Mouse (Mus musculus) thymus, postnatal 36 days (tissue): ENCODE data around the gene Gm6904.
"Not testable (repeated sequence)": the region's sequence is repeated elsewhere in the genome, so short reads cannot be mapped to it uniquely, and the experiment has no call there.

Source experiments
- DNase-seq, 2 experiments: peaks; one replicate each; pipeline ENCODE4 v3.0.0; 2022; ENCODE audit warnings: mixed read lengths in 2 of 2

Gene Gm6904

DNA sequence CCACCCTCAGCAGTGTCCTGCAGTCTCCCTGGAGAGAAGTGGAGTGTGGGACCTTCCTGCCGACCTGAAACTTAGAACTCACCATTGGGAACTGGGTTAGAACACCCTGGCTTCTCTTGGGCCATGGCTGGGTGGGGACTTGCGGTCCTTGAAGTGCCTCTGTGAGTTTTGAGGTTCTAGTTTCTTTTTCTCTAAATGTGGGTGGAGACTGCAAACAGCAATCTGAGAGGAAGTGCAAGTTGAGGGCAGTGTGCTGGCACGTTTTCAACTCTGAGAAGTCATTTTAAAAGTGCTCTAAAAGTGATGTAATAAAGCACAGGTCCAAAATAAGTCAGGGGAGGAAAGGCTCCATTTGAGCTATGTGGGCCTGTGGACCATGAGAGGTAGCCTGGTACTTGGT is at the start of gene Gm6904:
Gene Gm6904, minus strand, starts transcription at position 161 of the 400 bp plus-strand sequence.
- DNase-seq, result peak; percentile 3 to 8

DNA sequence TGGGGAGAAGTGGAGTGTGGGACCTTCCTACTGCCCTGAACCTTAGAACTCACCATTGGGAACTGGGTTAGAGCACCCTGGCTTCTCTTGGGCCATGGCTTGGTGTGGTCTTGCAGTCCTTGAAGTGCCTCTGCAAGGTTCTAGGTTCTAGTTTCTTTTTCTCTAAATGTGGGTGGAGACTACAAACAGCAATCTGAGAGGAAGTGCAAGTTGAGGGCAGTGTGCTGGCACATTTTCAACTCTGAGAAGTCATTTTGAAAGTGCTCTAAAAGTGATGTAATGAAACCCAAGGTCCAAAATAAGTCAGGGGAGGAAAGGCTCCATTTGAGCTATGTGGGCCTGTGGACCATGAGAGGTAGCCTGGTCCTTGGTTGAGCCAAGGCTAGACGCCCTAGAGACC is 37.4 kb upstream of the Gm6904 start, which contains the start of gene Phf11a:
Gene Phf11a, minus strand, starts transcription at position 132 of the 400 bp plus-strand sequence.
- not testable (repeated sequence) for DNase-seq

DNA sequence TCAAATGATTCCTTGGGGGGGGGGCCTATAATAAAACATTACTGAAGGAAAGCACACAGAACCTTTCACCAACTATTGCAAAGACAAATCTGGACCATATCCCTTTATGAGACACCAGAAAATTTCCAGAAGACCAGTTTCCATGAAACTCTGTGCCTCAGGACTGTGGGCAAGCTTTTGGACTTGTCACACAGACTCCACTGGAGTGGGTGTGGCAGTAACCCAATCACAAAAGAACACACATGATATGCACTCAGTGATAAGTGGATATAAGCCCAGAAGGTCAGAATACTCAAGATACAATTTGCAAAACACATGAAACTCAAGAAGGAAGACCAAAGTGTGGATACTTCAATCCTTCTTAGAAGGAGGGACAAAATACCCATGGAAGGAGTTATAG is 31.8 kb upstream of the Gm6904 start:
- DNase-seq, result not testable (repeated sequence)

DNA sequence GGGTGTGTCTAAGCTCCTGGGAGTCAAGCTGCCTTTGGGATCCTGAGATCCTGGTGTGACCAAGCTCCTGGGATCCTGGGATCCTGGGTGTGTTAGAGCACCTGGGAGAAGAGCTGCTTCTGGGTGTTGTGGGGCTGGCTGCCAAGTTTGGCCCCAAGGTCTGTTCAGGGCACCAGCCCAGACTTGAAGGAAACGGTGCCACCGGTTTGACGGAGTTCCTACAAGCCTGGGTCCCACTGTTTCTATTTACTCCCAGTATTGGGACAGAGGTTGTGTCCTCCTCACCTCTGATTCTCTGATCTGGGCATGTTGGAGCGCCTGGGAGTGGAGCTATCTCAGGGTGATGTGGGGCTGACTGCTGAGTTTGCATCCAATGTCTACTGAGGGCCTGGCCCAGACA is 14.9 kb upstream of the Gm6904 start:
- DNase-seq, result not testable (repeated sequence)

DNA sequence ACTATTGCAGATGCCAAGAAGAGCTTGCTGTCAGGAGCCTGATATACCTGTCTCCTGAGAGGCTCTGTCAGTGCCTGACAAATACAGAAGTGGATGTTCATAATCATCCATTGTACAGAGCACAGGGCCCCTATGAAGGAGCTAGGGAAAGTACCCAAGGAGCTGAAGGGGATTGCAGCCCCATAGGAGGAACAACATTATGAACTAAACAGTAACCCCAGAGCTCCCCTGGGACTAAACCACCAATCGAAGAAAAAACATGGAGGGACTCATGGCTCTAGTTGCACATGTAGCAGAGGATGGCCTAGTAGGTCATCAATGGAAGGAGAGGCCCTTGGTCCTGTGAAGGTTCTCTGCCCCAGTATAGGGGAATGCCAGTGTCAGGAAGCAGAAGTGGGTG is 4.2 kb downstream of the Gm6904 start:
- not testable (repeated sequence) for DNase-seq

DNA sequence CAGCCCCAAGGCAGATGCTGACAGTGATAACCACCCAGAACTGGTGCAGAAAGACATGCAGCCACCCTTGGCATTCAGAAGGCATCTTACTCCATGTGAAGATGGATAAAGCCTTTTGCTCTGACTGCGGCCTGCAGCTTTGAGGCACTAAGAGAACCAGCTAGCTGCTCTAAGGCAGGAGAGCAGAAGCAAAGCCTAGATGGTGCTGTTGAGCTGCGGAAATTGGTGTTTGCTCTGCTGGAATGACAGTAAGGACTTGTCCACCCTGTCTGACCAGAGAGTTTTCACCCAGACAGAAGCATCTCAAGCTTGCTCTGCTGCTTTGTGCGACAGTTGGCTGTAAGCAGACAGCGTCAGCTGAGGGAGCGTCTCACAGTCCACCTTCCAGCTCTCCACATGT is 9.7 kb downstream of the Gm6904 start:
- not testable (repeated sequence) for DNase-seq

DNA sequence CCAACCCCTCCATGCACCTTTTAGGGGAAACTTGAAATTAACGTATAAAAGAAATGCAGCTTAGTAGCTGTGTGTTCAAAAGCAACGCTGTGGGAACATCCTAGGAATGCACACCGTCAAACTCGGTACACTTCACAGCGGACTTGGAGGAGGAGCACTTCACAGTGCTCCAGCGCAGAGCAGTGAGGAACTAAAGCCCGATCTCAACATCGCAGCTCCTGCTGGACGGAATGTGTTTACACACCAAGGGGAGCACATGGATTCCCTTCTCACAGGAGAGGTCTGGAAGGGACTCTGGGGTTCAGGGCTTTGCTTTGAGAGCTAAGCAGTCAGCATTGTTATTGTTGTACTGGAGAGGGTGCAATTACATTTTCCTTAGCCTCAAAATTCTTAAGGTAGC is 26.4 kb downstream of the Gm6904 start:
- DNase-seq, result no peak

DNA sequence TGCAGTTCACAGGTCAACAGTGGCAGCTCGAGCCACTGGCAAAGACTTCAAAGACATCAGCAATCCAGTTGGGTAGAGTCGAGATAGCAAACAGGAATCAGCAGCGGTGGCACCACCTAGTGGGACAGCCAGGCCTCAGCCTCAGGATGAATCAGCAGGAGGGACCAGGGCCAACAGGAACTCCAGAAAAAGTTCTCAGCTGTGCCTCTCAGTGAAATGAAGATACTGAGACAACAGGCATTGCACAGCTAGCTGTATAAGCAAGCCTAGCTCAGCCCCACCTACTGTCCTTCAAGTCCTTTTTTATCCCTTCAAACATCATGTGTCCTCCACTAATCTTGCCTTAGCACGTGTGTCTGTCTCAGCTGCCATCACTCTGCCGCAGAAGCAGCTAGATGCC is 28.0 kb downstream of the Gm6904 start:
- no peak for DNase-seq

DNA sequence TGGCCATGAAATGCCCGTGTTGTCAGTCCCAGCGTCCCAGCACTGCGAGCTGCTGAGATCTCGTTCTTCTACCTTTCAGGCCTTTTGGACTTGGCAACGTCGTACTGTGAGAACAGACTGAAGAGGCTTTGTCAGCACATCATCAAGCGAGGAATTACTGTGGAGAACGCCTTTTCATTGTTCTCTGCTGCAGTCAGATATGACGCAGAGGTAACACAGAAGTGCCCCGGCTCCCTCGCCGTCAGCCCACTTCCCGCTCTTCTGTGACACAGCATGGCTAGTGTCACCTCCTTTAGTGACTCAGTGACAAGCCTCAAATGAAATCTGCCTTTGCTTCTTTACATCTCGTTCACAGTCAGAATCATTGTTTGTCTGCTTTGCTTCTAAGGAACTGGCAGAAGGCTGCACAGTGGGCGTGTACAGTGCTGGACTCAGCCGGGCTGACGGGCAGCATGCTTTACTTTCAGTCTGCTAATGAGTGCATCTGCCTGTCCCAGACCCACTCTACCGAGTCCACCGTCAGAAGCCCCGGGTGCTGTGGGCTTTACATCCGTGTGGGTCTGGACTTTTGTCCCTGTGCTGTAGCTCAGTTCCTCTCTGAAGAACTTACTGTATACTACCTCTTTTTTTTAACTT is 29.6 kb downstream of the Gm6904 start:
- no peak for DNase-seq

DNA sequence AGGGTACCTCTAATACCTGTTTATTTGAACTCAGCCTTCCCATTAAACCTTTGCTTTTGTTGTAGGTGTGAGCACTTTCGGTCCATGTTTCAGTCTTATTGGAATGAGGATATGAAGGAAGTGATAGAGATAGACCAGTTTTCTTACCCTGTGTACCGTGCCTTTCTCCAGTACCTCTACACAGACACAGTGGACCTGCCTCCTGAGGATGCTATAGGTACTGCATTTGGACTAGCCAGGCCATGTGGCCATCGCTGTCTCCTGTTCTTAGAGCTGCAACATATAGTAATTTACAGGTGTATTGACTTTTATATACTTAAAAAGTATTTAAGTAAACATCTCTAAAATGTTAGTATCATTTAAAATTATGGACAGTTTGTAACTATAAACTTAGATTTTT is 30.2 kb downstream of the Gm6904 start:
- no peak for DNase-seq

DNA sequence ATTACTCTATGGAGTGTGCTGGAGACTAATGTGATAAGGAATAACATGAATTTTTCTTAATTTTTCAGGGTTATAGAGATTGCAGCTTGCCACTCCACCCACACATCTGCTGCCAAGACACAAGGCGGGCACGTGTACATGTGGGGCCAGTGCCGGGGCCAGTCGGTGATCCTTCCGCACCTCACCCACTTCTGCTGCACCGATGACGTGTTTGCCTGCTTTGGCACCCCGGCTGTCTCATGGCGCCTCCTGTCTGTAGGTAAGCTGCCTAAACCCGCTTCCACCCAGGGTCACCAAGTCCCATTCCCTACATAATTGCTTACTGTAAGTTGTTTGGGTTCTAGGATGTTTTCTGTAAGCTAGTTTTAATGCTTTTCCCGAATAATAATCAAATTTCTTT is 33.8 kb downstream of the Gm6904 start:
- no peak for DNase-seq

DNA sequence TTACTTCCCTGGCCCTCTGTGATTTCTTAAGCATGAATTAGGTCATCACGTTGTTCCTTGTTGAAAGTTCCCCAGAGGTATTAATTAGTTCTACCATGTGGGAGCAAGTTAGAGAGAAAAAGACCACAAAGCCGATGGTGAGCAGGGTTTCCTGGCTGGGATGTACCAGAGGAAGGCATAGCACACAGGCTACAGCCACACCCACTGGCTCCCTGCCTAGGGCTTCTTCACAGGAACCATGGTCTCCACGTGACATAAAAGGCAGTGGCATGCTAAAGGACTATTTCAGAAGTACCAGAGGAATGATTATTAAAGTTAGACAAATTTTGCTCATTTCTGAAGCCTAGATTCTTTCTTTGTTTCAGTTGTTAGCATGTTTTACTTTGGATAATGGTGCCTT is 40.8 kb downstream of the Gm6904 start:
- DNase-seq, result no peak

DNA sequence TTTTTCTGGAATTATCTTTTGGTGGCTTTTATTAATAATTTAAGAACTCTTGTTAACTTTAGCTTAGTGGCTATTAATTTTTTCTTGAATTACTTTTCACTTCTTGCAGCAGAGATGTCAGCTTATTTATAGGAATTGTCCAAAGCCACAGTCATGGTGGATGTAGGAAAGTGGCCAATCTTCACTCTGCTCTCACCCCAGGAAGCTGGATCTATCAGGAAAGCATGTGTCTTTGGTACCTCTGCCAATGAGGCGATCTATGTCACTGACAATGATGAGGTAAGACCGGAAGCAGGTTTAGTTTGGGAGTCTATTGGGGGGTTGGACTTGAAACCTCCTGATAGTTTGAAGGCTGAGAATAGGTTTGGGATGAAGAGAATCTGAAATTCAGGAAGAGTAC is 50.2 kb downstream of the Gm6904 start:
- DNase-seq, result no peak

DNA sequence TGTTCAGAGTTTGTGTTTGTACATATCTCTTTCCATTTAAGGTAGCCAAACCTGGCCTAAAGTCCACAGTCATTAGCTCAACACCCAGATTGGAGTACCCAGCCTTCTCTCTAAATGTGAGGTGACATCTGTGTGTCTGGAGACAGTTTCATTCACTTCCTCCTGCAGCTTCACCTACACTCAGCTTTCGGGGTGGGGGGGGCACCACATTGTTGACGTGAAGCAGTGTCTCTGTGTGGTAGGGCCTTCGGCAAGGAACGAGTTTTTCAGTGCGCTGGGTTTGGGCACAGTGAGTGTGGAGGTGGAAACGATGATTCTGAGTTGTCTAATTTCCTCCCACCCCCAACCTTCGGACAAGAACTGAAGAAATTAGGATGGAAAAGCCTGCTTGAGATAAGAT is 51.0 kb downstream of the Gm6904 start:
- no peak for DNase-seq

DNA sequence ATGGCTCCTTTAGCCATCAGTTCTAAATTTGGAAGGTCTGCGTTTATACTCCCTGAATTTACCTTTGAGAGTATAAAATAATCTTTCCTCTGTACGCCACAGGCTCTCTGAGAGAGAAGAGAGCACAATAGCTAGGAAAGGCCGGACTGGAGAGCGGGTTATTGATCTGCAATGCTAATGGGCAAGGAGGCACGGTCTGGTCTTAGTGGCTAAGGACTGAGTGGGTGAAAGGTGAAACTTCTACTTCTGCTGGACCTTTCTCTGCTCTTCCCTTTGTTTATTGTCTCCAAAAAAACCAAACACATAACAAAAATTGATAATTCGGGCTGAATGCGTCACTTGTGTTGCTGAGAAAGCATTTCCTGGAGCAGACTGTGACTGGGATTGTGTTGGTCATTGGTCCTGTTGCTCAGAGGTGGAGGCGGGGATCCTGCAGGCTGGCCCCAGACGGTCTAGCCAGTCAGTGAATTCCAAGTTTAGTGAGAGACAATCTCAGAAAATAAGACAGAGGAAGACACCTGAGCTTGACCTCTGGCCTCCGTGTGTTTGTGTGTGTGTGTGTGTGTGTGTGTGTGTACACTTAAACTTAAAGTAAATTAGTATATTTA is 53.9 kb downstream of the Gm6904 start:
- DNase-seq, result no peak

DNA sequence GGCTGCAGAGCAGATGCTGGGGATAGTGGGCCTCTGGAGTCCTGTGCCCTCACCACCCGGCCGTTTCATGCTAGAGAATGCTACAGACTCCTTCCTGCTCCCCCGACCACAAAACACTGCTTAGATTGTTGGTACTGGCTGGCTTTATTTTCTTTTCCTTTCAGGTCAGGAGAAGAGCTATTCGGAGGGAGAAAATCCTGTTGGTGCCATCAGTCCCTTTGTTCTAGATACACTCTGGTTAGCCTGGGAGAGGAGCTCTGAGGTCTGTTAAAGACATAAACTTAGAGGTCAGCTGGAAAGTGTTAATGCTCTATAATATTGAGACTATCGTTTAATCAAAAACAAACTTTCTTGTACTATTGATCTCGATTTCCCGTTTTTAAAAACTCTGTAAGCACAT is 54.6 kb downstream of the Gm6904 start:
- no peak for DNase-seq

DNA sequence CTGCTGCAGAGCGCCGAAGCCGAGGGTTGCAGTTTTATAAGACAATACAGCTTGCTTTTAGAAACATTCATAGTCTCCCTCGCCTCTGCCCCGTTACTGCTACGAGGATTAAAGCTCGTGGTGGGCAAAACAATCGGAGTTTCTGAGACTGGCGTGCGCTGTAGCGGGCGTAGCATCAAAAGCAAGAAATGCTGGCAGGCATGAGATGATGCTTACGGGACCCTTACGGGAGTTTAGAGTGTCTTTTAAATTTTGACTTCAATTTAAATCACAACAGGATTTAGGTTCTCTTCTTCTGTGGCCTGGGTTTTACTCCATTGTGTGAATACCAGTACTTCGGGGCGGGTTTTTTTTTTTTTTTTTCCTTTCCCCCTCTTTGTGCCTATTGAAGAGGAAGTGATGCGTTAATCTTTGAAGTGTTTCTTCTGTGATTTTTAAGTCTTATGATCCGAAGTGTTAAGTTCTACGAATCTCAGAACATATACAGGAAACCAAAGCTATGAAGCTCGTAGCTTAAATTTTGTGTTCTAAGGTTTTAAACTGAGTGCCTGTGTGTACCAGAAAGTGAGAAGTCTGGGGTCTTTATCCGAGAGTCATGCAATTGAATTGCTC is 58.3 kb downstream of the Gm6904 start:
- DNase-seq, result no peak

DNA sequence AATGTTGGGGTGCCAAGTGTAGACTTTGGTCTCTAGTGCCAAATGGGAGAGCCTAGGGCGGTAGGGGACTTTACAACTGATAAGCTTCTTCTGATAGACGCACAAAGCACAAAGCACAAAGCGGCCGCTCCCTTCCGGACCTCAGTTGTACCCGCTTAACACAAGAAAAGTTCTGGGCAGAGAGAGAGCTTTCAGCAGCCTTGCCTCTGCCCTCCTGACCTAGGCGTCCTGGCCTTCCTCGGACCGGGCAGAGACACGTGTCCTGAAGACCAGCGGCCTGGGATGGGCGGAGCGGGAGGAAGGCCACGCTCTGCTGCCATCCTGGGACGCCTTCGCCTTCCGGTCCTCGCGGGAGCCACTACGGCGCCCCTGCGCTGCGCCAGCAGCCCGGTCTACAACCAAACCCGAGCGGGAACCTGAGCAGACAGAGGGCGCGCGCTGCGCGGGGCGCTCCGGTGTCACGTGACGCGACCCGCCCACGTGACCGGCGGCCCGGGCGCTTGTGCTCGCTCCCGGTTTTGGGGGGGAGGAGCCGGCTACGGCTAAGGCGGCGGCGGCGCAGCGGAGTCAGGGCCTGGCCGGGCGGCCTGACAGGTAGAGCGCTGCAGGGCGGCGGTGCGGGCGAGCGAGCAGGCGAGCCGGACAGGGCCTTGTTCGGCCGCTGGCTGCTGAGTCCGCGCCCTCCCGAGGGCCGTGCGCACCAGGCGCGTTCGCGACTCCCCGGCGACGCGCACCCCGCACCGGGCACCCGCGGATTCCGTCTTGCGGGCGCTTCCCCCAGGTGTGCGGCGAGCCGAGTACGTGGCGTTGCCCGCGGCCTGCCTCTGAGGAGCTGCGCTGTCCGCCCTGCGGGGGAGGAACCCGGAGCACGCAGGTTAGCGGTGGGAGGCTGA is 59.1 kb downstream of the Gm6904 start, which contains the start of gene Rcbtb1:
Gene Rcbtb1, plus strand, starts transcription at position 499 of the 893 bp plus-strand sequence.
- peak; percentile 97 for DNase-seq
